Mouse (Mus musculus) lung, postnatal 14 days (tissue): ENCODE results near the gene E330021D16Rik.
A peak's percentile ranks its signal among the peaks of the same experiment; 100 is the strongest.

Experiments
- DNase-seq: peaks from one replicate; pipeline ENCODE4 v3.0.0; 2021

The E330021D16Rik gene

DNA sequence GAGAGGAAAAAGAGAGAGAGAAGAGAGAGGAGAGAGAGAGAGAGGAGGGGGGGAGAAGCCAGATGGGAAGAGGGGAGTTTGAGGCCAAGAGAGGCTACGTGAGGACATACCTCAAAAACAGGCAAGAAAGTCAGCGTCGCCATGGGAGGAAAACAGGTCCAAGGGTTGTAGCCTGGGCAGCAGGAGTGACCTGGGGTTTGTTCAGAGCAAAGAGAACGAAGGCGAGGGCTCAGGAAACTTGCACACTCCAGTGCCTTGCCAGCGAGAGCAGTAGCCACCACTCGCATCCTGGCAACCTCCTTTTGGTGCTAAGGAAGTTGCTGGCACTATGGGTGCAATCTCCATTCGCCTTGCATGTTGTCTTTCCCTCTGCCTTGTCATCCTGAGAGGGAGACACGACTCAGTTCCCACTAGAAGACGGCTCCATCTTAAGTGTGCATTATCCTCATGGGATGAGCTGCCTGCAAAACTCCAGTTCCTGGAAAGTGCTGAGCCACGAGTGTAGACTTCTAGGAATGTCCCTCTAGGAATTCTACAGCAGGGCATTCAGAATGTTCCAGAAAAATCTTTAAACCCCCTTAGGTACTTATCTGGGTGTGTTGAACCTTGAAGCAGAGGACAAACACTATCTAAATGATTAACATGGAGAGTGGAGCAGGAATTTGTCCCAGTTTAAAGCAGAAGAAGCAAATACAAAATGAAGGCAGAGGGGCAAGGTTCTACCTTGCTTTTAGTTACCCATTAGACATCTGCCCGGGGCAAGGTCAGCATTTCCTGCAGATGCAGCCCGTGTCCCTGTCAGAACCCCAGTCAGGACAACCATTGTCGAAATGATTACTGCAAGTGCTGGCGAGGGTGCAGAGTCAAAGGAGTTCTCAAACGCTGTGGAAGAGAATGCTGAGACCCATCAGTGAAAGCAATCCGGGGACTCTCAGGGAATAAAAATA is 3.8 kb upstream of the E330021D16Rik start:
- no peak for DNase-seq

DNA sequence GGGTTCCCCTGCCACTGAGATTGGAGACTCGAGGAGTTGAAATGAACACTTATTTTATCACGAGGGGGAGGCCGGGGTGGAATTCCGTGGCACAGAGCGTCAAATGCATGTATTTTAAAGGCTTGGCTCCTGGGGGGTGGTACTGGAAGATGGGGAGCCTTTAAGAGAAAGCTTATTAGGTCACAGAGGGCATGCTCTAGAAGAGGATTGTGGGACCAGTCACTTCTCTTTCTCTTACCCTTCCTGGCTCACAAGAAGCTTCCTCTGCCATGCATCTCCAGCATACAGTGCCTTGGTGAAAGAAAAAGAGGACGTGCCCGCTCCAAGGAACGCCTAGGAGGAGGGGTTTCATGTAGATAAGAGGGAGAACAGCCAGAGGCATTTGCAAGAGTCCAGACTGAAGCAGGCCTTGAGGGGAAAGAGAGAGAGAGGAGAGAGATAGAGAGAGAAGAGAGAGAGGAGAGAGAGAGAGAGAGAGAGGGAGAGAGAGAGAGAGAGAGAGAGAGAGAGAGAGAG is 3.0 kb upstream of the E330021D16Rik start:
- DNase-seq, result no peak

DNA sequence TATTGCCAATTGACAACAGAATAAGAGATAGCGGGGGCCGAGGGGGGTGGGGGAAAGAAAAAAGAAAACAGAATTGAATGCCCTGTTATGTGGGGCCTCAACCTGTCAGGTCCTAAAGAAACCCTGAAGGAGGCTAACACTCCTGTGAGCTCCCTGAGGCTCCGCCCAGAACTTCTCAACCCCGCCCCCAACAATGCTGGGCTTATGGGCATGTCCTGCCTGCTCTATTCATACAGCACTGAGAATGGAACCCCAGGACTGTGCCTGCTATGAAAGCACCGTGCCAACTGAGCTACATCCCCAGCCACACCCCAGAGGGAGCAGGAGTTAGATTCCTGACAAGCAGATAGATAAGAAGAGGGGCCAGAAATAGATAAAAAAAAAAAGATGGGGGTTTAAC is 2.5 kb upstream of the E330021D16Rik start:
- no peak for DNase-seq

DNA sequence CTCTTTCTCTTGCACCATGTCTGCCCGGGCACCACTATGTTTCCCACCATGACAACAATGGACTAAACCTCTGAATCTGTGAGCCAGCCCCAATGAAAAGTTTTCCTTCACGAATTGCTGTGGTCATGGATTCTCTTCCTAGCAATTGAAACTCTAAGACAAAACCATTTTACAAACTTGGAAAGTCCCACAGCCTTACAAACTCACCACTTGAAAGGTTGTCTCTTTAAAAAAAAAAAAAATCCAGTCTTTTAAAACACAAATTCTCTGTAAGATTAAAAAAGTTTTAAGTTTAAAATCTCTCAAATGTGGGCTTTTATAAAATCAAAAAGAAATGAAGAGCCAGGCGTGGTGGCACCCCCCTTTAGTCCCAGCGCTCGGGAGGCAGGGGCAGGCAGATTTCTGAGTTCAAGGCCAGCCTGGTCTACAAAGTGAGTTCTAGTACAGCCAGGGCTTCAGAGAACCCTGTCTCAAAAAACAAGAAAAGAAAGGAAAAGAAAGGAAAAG is 1.5 kb downstream of the E330021D16Rik start:
- no peak for DNase-seq

DNA sequence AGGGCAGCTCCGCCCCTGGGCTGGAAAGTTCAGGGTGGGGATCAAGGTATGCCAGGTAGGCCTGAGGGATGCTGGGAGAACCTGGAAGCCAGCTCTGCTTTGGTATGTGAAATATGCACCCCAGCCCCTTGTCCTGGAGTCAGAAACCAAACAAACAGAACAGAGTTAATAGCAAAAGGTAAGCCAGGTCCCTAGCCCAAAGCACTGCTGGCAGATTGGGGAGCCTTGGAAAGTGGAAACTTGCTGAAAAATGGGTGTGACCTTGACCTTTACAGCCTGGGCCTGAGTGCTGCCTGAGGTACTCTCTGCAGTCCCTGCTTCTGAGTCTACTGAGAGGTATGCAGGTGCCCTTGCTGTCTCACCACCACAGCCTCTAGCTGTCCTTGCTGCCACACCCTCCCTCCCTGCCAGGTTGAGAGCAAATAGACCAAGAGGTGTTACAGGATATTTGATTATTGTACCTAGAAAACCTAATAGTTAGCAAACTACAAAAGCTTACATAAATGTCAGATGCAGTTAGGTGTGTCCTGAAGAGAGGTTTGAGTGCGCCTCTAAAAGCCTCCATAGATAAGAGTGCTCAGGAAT is 7.7 kb downstream of the E330021D16Rik start:
- DNase-seq, result peak; percentile 47

DNA sequence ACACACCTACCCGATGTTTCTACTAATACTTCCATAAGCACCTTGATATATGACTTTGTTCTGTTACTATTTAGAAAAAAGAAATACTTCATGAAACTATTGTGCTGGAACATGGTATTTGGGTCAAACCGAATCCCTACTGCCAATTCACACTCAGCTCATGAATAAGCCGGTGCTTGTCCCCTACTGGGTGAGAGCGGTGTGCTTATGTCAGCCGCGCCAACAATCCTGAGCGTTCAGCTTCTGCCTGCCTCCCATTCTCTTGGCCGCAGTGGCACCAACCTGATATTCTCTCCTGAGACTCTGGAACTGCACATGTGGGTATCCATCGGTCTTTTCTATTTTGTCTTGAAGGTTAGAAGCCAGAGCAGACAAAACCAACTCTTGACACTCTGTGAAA is 18.5 kb downstream of the E330021D16Rik start:
- no peak for DNase-seq

DNA sequence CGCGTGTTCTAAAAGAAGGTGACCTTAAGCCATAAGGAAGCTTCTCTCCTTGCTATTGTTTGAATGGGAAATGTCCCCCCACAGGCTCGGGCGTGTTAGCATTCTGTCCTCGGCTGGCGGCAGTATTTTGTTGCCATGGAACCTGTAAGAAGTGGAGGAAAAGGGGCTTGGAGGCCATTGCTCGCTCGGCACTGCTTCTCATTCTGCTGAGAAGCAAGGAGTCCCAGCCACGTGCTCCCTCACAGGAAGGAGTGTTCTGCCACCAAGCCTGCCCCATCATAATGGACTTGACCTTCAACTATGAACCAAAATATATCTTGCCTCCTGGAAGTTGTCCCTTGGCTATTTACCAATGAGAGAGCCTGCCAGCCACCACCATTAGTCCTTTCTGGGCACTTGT is 25.1 kb downstream of the E330021D16Rik start:
- no peak for DNase-seq

DNA sequence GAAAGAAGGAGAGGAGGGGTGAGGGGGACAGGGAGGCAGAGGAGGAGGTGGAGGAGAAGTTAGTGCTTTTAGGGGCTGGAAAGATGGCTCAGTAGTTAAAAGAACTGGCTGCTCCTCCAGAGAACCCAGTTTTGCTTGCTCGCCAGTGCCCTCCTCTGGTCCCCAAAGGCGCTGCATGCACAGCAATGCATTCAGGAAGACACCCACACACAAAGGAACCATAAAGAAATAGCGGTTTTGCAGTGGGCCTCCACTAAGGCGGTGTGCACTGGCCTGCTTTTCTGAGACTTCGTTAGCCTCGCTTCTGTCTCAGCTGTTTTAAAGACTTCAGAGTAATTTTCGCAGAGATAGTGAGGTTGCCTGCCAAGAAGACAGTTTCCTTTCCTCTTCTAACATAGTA is 30.1 kb downstream of the E330021D16Rik start:
- no peak for DNase-seq

DNA sequence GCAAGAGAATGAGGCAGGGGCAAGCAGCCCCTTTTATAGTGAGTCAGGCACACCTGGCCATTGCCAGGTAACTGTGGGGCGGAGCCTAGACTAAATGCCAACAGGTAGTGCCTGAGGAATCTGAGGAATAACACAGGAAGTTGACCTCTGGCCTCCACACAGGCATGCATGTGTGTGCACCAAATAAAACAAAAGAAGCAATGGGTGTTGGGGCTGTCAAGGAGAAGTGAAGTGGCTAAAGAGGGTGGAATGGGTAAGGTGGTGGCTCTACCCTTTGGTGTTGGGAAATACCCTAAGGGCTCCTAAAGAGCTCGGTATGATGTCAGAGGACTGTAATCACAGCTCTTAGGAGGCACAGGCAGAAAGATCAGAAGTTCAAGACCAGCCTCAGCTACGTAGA is 32.2 kb downstream of the E330021D16Rik start:
- DNase-seq, result no peak

DNA sequence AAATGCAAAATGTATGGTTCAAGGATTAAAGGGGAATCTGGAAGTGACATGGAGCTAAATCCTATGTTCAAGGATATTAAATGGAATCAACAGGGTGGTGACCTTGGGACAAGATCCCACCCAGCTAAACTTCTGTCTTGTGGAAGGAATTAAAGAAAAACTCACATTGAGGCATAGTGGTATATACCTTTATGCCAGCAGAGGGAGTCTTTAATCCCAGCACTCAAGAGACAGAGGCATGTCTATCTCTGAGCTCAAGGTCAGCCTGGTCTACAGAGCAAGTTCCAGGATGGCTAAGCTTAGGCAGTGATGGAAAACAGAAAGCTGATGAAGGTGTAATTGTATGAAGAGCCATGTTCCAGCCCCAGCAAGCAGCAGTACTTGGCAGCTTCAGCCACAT is 39.3 kb downstream of the E330021D16Rik start:
- DNase-seq, result no peak

DNA sequence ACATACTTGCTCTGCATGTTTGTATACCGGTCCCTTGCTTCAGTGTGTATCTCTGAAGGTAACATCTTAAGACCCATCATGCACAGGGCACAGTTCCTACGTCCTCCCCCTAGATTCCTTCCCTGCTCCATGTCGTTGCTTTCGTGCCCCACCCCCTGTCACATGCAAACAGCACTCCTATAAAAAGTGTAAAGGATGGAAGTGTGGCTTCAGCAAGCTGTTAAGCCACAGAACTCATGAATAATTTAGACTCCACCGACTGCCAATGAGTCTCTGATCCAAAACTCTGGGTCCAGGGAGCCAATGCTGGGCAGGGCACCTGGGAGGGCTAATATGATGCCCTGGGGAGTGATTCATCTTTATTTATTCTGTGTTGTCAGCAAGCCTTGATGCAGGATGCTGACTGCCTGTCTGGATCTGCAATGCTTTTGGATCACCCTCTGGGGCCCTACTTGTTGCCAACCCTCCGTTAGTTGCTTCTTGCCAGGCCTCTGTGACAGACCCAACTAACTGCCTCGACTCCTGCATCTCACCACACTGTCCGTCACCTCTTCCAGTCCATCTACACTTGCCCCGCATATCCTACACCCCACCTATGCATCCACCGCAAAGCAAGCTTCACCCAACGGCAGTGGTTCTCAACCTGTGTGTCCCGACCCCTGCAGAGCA is 50.8 kb downstream of the E330021D16Rik start:
- DNase-seq, result no peak

DNA sequence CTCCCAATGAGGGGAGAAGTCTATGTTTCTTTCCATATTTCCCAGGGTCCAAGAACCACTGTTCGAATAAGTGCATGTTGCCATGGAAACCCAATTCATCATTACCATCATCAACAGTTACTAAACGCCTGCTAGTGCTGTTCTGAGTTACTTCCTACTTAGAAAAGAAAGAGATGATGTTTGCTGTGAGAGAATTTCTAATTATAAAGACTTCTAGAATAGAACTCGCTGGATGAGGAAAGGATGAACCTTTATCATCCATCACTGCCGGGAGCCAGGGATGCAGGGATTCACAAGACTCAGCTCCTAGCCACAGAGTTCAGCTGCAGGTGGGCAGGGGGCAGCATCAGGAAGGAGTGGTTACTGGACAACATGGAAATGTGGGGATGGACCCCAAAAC is 51.4 kb downstream of the E330021D16Rik start:
- no peak for DNase-seq

DNA sequence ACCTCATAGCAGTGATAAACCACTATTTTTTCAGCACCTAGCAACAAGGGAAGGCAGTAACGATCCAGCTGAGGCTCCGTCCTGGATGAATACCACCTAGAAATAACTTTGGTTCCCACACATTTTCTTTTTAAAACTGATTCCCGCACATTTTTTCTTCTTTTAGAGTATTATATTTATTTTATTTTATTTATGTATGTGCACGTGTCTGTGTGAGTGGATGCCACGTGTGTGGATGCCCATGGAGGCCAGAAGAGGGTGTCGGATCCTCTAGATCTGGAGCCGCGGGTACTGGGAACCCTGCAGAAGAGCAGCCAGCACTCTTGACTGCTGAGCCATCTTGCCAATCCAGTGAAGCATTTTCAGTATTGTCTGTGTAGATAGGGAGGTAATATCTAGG is 52.1 kb downstream of the E330021D16Rik start:
- DNase-seq, result no peak

DNA sequence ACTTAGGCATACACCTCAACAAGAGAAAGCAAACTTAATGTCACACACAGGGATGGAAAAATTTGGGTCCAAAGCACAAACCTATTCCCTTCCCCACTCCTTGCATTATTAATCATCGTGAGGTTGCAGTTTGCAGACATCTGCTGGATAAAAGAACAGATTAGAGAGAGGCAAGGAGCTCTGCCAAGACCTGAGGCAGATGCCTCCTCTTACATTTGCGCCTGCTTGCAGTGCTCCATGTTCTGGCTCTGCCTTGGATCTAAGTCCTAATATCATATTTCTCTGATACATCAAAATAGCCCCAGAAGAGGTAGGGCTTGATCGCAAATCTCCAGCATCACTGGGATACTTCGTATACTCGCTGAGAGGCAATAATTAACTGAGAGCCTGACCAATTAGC is 56.9 kb downstream of the E330021D16Rik start:
- DNase-seq, result no peak

DNA sequence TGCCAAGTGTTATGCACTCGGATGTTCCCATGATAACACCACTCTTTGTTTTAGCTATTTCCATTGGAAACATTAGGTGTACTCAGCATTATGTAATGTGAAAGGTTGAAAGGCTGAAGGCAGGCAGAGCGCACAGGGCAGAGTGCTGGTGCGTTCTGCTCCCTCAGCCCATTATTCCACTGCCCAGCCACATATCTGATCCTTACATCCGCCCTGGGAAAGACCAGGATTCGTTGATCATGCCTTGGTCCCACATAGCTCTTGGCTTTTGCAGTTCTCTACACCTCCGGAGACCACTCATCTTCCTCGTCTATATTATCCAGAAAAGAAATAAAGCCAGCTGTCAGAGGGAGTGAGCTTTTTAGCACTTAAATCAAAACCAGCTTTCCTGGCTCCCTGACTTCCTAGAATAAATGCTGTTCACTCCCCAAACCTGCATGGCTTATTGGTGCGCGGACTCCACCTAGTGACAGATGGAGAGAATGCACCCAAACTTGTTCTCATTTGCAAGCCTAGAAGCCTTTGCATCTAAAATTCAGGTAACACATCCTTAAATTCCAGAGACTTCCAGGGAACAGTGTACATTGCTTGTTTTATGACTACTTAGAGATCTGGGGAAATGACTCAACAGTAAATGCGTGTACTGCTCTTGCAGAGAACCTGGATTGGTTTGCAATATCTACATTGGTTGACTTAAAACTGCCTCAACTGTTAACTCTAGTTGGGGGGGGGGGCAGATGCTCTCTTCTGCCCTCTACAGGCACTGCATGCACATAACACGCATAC is 61.8 kb downstream of the E330021D16Rik start:
- peak; percentile 74 for DNase-seq
